Mouse (Mus musculus): Measurements from ENCODE around the gene Uap1l1. TPM values are rescaled to one million over a fixed set of nuclear protein-coding genes. Genes with fewer than 3 reads are reported as not detected.

Uap1l1 gene
- polyA plus RNA-seq, 1 experiment from 2014 or later: 20.8 TPM

DNA sequence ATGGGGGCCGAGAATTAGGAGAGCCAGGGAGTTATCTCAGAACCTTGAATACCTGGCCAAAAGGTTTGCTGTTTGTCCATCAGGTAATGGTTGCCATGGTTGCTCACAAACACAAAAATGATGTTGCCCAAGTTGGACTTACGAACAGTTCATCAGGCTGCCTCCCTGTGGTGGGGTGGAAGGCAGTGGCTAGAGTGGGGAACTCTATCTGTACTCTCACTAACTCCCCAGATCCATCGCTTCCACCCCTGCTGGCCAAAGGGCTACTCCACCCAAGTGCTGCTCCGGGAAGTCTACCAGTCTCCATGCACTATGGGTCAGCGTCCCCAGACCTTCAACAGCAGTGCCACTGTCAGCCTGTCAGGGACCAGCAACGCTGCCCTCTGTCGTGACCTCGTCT is 33.6 kb upstream of the Uap1l1 start, which contains the start of gene Npdc1:
Gene Npdc1, plus strand, starts transcription at position 301 of the 400 bp plus-strand sequence.
- ATAC-seq (ENCODE audit: low read depth) (no peak), DNase-seq (ENCODE audit: low spot score) (no peak)
- Histone ChIP-seq H3K9ac (ENCODE audit: low read depth, low read length) (no peak within 1 kb of the TSS), H3K27ac (replicated peaks; ENCODE audit: low read depth, low read length) (no peak within 1 kb of the TSS), H3K4me3 (ENCODE audit: low read depth, low read length) (no peak within 1 kb of the TSS), H3K9me3 (ENCODE audit: control insufficient read depth, low read length) (no peaks in the 10 kb centered on the region), H3K4me2 (ENCODE audit: low read depth, low read length) (no peak within 1 kb of the TSS), H3K4me1 (ENCODE audit: control insufficient read depth, insufficient read depth, low read length) (0 out of 2 replicates have a peak, but pooled peaks cover 4% of the 10 kb centered on the region), H3K27me3 (replicated peaks; ENCODE audit: control insufficient read depth, insufficient read depth, low read length) (peaks cover 97% of the 10 kb centered on the region), H3K36me3 (ENCODE audit: control insufficient read depth, insufficient read depth, low read length) (no peaks in the 10 kb centered on the region)
- 68% methylated on average over 8 of the region's 8 CpGs for WGBS

GRCm38 (mm10) chr2:25398065-25398464 is 32.6 kb upstream of the Uap1l1 start:
- Histone ChIP-seq H3K27me3 (replicated peaks; ENCODE audit: control insufficient read depth, insufficient read depth, low read length) (peaks cover 89% of the 10 kb centered on the region), H3K4me2 (ENCODE audit: low read depth, low read length) (no peak overlapping the region), H3K27ac (replicated peaks; ENCODE audit: low read depth, low read length) (no peak overlapping the region), H3K36me3 (ENCODE audit: control insufficient read depth, insufficient read depth, low read length) (no peaks in the 10 kb centered on the region), H3K4me3 (ENCODE audit: low read depth, low read length) (no peak overlapping the region), H3K9me3 (ENCODE audit: control insufficient read depth, low read length) (no peaks in the 10 kb centered on the region), H3K9ac (ENCODE audit: low read depth, low read length) (no peak overlapping the region), H3K4me1 (ENCODE audit: control insufficient read depth, insufficient read depth, low read length) (0 out of 2 replicates have a peak, but pooled peaks cover 4% of the 10 kb centered on the region)
- 92% methylated on average over 7 of the region's 7 CpGs for WGBS
- DNase-seq (ENCODE audit: low spot score) (no peak), ATAC-seq (ENCODE audit: low read depth) (no peak)

DNA sequence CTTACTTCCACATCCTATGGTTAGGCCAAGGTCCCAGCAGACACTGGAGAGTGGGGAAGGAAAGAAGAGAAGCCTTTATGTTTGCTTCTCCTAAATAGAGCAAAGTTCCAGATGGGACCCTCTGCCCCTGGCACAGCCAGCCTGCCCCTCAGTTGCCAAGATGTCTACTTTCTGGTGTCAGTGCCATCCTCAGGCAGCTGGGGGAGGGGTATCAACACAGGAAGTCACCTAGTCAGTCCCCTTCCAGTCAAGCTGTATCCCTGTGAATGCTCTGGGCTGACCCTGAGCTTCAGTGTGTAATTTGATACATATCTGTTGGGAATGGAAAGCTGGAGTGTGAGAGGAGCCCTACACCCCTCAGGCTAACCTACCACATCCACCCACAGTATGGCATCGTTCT is 31.5 kb upstream of the Uap1l1 start:
- Histone ChIP-seq H3K27ac (replicated peaks; ENCODE audit: low read depth, low read length) (no peak overlapping the region), H3K4me1 (ENCODE audit: control insufficient read depth, insufficient read depth, low read length) (0 out of 2 replicates have a peak, but pooled peaks cover 4% of the 10 kb centered on the region), H3K4me2 (ENCODE audit: low read depth, low read length) (no peak overlapping the region), H3K36me3 (ENCODE audit: control insufficient read depth, insufficient read depth, low read length) (no peaks in the 10 kb centered on the region), H3K9me3 (ENCODE audit: control insufficient read depth, low read length) (no peaks in the 10 kb centered on the region), H3K27me3 (replicated peaks; ENCODE audit: control insufficient read depth, insufficient read depth, low read length) (peaks cover 79% of the 10 kb centered on the region), H3K9ac (ENCODE audit: low read depth, low read length) (no peak overlapping the region), H3K4me3 (ENCODE audit: low read depth, low read length) (no peak overlapping the region)
- no peak for ATAC-seq (ENCODE audit: low read depth)
- DNase-seq (ENCODE audit: low spot score): no peak
- WGBS: 43% methylated on average over 1 of the region's 1 CpGs

GRCm38 (mm10) chr2:25396597-25396983 is 31.1 kb upstream of the Uap1l1 start:
- Histone ChIP-seq H3K27ac (replicated peaks; ENCODE audit: low read depth, low read length) (no peak overlapping the region), H3K9me3 (ENCODE audit: control insufficient read depth, low read length) (no peaks in the 10 kb centered on the region), H3K4me3 (ENCODE audit: low read depth, low read length) (no peak overlapping the region), H3K4me2 (ENCODE audit: low read depth, low read length) (peak overlapping the region; percentile 72; the same call in 1 of the 2 replicates), H3K27me3 (replicated peaks; ENCODE audit: control insufficient read depth, insufficient read depth, low read length) (peaks cover 75% of the 10 kb centered on the region), H3K9ac (ENCODE audit: low read depth, low read length) (no peak overlapping the region), H3K36me3 (ENCODE audit: control insufficient read depth, insufficient read depth, low read length) (no peaks in the 10 kb centered on the region), H3K4me1 (ENCODE audit: control insufficient read depth, insufficient read depth, low read length) (0 out of 2 replicates have a peak, but pooled peaks cover 4% of the 10 kb centered on the region)
- 45% methylated on average over 3 of the region's 3 CpGs for WGBS
- DNase-seq (ENCODE audit: low spot score) (no peak), ATAC-seq (ENCODE audit: low read depth) (no peak)

GRCm38 (mm10) chr2:25395721-25396596 is 30.5 kb upstream of the Uap1l1 start, which contains the start of gene Entpd2:
Gene Entpd2, plus strand, starts transcription at chr2:25395874.
- H3K9me3 ChIP-seq (ENCODE audit: control insufficient read depth, low read length): no peaks in the 10 kb centered on the region
- H3K4me2 ChIP-seq (ENCODE audit: low read depth, low read length): peak within 1 kb of the TSS; percentile 72
- 2% methylated on average over 34 of the region's 57 CpGs for WGBS
- H3K9ac ChIP-seq (ENCODE audit: low read depth, low read length): peak within 1 kb of the TSS; percentile 53
- H3K4me3 ChIP-seq (ENCODE audit: low read depth, low read length): peak within 1 kb of the TSS; percentile 39
- no peak within 1 kb of the TSS for H3K27ac ChIP-seq (replicated peaks; ENCODE audit: low read depth, low read length)
- no peaks in the 10 kb centered on the region for H3K36me3 ChIP-seq (ENCODE audit: control insufficient read depth, insufficient read depth, low read length)
- 0 out of 2 replicates have a peak, but pooled peaks cover 4% of the 10 kb centered on the region for H3K4me1 ChIP-seq (ENCODE audit: control insufficient read depth, insufficient read depth, low read length)
- peak; percentile 34; the same call in 1 of the 2 replicates for ATAC-seq (ENCODE audit: low read depth)
- DNase-seq (ENCODE audit: low spot score): peak; percentile 26
- peaks cover 68% of the 10 kb centered on the region for H3K27me3 ChIP-seq (replicated peaks; ENCODE audit: control insufficient read depth, insufficient read depth, low read length)

DNA sequence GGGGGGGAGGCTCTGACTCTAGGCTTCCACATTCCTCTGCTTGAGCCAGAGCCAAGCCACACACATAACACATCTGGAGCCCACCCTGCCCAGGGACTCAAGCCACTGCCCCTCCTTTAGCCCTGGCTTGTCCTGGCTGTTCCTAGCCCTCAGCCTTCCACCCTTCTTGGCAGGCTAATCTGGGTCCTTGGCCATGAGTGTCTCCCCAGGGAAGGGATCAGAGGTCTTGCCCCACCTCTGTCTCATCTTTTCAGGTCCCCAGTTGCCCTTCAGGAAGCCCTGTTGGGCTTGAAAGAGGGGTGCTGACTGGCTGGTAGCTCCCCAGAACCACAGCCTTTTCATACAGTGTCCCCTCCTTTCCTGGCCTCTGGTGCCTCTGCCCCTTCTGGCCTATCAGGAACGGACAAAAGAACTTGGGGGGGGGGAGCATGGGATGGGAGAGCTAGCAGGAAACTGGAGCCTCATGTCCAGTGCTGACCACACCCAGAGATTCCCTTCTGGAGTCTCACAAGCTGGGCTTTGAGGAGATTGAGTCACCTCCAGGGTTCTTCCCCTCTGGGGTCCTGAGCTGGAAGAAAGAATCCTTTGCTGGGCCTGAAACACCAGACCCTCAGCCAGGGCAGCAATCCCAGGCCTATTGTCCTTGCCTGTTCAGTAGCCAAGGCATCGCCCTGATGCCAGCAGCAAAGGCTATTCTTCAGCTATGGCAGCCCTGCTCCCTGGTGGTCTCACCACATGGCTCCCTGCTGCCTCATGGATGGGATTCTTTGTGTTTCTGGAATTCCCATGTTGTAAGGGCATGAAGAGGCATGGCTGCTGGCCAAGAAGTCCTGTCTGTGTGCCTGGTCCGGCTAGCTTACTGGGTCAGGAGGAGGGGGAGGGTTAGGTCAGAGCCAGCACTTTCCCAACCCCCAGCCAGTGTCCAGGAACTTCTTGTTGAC is 29.1 kb upstream of the Uap1l1 start:
- Histone ChIP-seq H3K36me3 (ENCODE audit: control insufficient read depth, insufficient read depth, low read length) (no peaks in the 10 kb centered on the region), H3K9me3 (ENCODE audit: control insufficient read depth, low read length) (no peaks in the 10 kb centered on the region), H3K4me3 (ENCODE audit: low read depth, low read length) (no peak overlapping the region), H3K27me3 (replicated peaks; ENCODE audit: control insufficient read depth, insufficient read depth, low read length) (peaks cover 54% of the 10 kb centered on the region), H3K27ac (replicated peaks; ENCODE audit: low read depth, low read length) (no peak overlapping the region), H3K4me1 (ENCODE audit: control insufficient read depth, insufficient read depth, low read length) (0 out of 2 replicates have a peak, but pooled peaks cover 4% of the 10 kb centered on the region), H3K4me2 (ENCODE audit: low read depth, low read length) (no peak overlapping the region), H3K9ac (ENCODE audit: low read depth, low read length) (0 out of 2 replicates have a peak overlapping the region, but pooled peaks have one; percentile 21)
- WGBS: 35% methylated on average over 3 of the region's 3 CpGs
- peak; percentile 29 for DNase-seq (ENCODE audit: low spot score)
- ATAC-seq (ENCODE audit: low read depth): peak; percentile 23; the same call in 1 of the 2 replicates

GRCm38 (mm10) chr2:25391266-25391665 is 25.8 kb upstream of the Uap1l1 start:
- 49% methylated on average over 5 of the region's 5 CpGs for WGBS
- DNase-seq (ENCODE audit: low spot score): peak; percentile 32
- no peak overlapping the region for H3K27ac ChIP-seq (replicated peaks; ENCODE audit: low read depth, low read length)

GRCm38 (mm10) chr2:25384492-25384891 is 19.0 kb upstream of the Uap1l1 start:
- 81% methylated on average over 5 of the region's 5 CpGs for WGBS
- H3K4me3 ChIP-seq (ENCODE audit: low read depth, low read length): no peak overlapping the region
- H3K4me2 ChIP-seq (ENCODE audit: low read depth, low read length): no peak overlapping the region
- ATAC-seq (ENCODE audit: low read depth) (no peak), DNase-seq (ENCODE audit: low spot score) (no peak)
- H3K27ac ChIP-seq (replicated peaks; ENCODE audit: low read depth, low read length): no peak overlapping the region
- no peak overlapping the region for H3K9ac ChIP-seq (ENCODE audit: low read depth, low read length)
- H3K9me3 ChIP-seq (ENCODE audit: control insufficient read depth, low read length): no peaks in the 10 kb centered on the region
- H3K36me3 ChIP-seq (ENCODE audit: control insufficient read depth, insufficient read depth, low read length): no peaks in the 10 kb centered on the region
- peaks cover 3% of the 10 kb centered on the region; the same call in 1 of the 2 replicates for H3K27me3 ChIP-seq (replicated peaks; ENCODE audit: control insufficient read depth, insufficient read depth, low read length)
- H3K4me1 ChIP-seq (ENCODE audit: control insufficient read depth, insufficient read depth, low read length): no peaks in the 10 kb centered on the region

More at GRCm38 (mm10) chr2:25391266-25391665, 25.8 kb upstream of the Uap1l1 start:
- ATAC-seq (ENCODE audit: low read depth): peak; percentile 35; the same call in 1 of the 2 replicates
- Histone ChIP-seq H3K27me3 (replicated peaks; ENCODE audit: control insufficient read depth, insufficient read depth, low read length) (peaks cover 22% of the 10 kb centered on the region), H3K4me3 (ENCODE audit: low read depth, low read length) (no peak overlapping the region), H3K4me1 (ENCODE audit: control insufficient read depth, insufficient read depth, low read length) (0 out of 2 replicates have a peak, but pooled peaks cover 4% of the 10 kb centered on the region), H3K4me2 (ENCODE audit: low read depth, low read length) (no peak overlapping the region), H3K36me3 (ENCODE audit: control insufficient read depth, insufficient read depth, low read length) (no peaks in the 10 kb centered on the region), H3K9ac (ENCODE audit: low read depth, low read length) (no peak overlapping the region), H3K9me3 (ENCODE audit: control insufficient read depth, low read length) (no peaks in the 10 kb centered on the region)

All from embryonic facial prominence, embryonic 14.5 days (tissue).